Mouse (Mus musculus) testis, adult 2 months (tissue): ENCODE measurements at regions not wholly inside any gene's neighbourhood (a gene's known extent, or its start where the extent isn't known, plus 50 kb on each side); places are given as distances from the start of the nearest gene placed in this dataset.

Source experiments
- CTCF ChIP-seq: fragments of 200-500 bp; IDR thresholded peaks from 2 replicates; pipeline ENCODE4 v1.5.1; 2012; ENCODE audit warnings: low read depth, mild to moderate bottlenecking, inconsistent platforms, low read length, moderate library complexity; ENCODE audit not compliant: control insufficient read depth, insufficient read depth, insufficient replicate concordance
- POLR2A ChIP-seq: fragments of 200-500 bp; IDR thresholded peaks from 2 replicates; pipeline ENCODE4 v1.6.1; 2012; ENCODE audit warnings: low read depth, mild to moderate bottlenecking, inconsistent platforms, low read length, moderate library complexity; ENCODE audit not compliant: control insufficient read depth

DNA sequence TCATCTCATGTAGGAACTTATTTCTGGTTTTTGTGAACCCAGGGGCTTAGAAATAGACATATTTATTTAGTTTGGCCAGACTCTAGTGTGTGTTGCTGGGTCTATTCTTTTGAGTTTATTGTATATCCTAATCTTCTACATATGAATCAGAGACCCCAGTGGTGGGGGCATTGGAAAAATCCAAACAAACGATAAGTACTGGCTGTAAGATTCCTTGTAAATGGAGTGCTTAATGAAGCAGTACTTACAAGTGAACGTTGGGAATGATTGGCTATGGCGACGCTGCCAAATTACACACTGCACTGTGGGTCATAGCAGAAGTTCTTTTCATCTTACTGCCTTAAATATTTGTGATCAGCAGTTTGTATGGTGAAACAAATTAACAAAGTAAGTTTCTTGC lies 289.0 kb downstream of the Meis1 start:
- TF ChIP-seq CTCF: no peak
- TF ChIP-seq POLR2A: no peak
